Mouse (Mus musculus) kidney, postnatal 0 days (tissue): Measurements from ENCODE around the gene Apba2. TPM values are rescaled to one million over a fixed set of nuclear protein-coding genes. Genes with fewer than 3 reads are reported as not detected.

ENCODE experiments used
- ATAC-seq: fragments of 200-750 bp; cut with Nextera tagmentation; replicated peaks from 2 replicates; pipeline ENCODE4 v1.8.0; 2017; ENCODE audit warnings: low read depth, moderate number of reproducible peaks, moderate TSS enrichment, moderate library complexity; ENCODE audit not compliant: low FRiP score
- DNase-seq: peaks from one replicate; pipeline ENCODE4 v3.0.0-alpha.2; 2016; ENCODE audit warnings: low spot score
- H3K27ac ChIP-seq: fragments of 300-500 bp; sonication (generic); 2 replicates; pipeline ENCODE4 v1.5.1; 2014; ENCODE audit warnings: mild to moderate bottlenecking
- H3K27me3 ChIP-seq: fragments of 300-500 bp; sonication (generic); 2 replicates; pipeline ENCODE4 v1.6.1; 2014; ENCODE audit warnings: low read length, mixed read lengths; ENCODE audit not compliant: insufficient read depth
- H3K36me3 ChIP-seq: fragments of 300-500 bp; sonication (generic); 2 replicates; pipeline ENCODE4 v1.6.1; 2014; ENCODE audit warnings: low read length, mixed read lengths; ENCODE audit not compliant: insufficient read depth
- H3K4me1 ChIP-seq: fragments of 300-500 bp; sonication (generic); replicated peaks from 2 replicates; pipeline ENCODE4 v1.6.1; 2014; ENCODE audit warnings: antibody characterized with exemption, low read length, mixed read lengths; ENCODE audit not compliant: insufficient read depth
- H3K4me2 ChIP-seq: fragments of 300-500 bp; sonication (generic); 2 replicates; pipeline ENCODE4 v1.6.1; 2014; ENCODE audit warnings: mild to moderate bottlenecking, low read length, moderate library complexity, mixed read lengths
- H3K4me3 ChIP-seq: fragments of 300-500 bp; sonication (generic); replicated peaks from 2 replicates; pipeline ENCODE4 v1.5.1; 2014; ENCODE audit warnings: low read depth, low read length
- H3K9ac ChIP-seq: fragments of 300-500 bp; sonication (generic); 2 replicates; pipeline ENCODE4 v1.6.1; 2014; ENCODE audit warnings: low read depth, low read length
- H3K9me3 ChIP-seq: fragments of 300-500 bp; sonication (generic); replicated peaks from 2 replicates; pipeline ENCODE4 v1.6.1; 2016; ENCODE audit warnings: low read length, inconsistent platforms, mixed read lengths
- CTCF ChIP-seq: IDR thresholded peaks from 2 replicates; pipeline ENCODE4 v1.5.1; 2016; ENCODE audit warnings: antibody characterized with exemption, low read depth, mild to moderate bottlenecking, moderate library complexity
- WGBS: fragments of 180-500 bp; shearing (Covaris S2); extraction: QIAGEN DNeasy Blood & Tissue Kit; methylation state at CpG from one replicate; pipeline ENCODE4 v1.1.7; 2014; 5-methylcytosine and 5-hydroxymethylcytosine counted together
- polyA plus RNA-seq: library from polyadenylated mRNA; unstranded; fragments of >200 nt; fragmentation: Nextera tagmentation; extraction: Ambion mirVana; gene quantifications from 2 replicates; pipeline ENCODE4 v1.2.1, GENCODE M21; 2015

The Apba2 gene
- polyA plus RNA-seq, 1 experiment from 2014 or later, result 1.7 TPM

GRCm38 (mm10) chr7:64659328-64659727 is 157.8 kb downstream of the Apba2 start:
- no peaks in the 10 kb centered on the region for H3K27me3 ChIP-seq
- DNase-seq, result no peak
- no peak overlapping the region for H3K27ac ChIP-seq
- no peak for TF ChIP-seq CTCF
- no peak for ATAC-seq
- no peaks in the 10 kb centered on the region for H3K9me3 ChIP-seq
- H3K36me3 ChIP-seq, result no peaks in the 10 kb centered on the region
- H3K4me1 ChIP-seq, result no peaks in the 10 kb centered on the region
- WGBS, result 73% methylated on average over 8 of the region's 8 CpGs
- no peak overlapping the region for H3K9ac ChIP-seq
- H3K4me2 ChIP-seq, result no peak overlapping the region
- no peak overlapping the region for H3K4me3 ChIP-seq

- Histone ChIP-seq H3K36me3 (no peaks in the 10 kb centered on the region), H3K4me1 (no peaks in the 10 kb centered on the region), H3K9ac (no peak overlapping the region), H3K4me2 (no peak overlapping the region), H3K4me3 (no peak overlapping the region), H3K9me3 (no peaks in the 10 kb centered on the region), H3K27ac (no peak overlapping the region), H3K27me3 (no peaks in the 10 kb centered on the region)
- ATAC-seq, result no peak
- DNase-seq, result no peak
- TF ChIP-seq CTCF, result no peak
- WGBS, result 91% methylated on average over 5 of the region's 5 CpGs
Measured at GRCm38 (mm10) chr7:64662506-64662905, 161.0 kb downstream of the Apba2 start.

GRCm38 (mm10) chr7:64663600-64663999 is 162.1 kb downstream of the Apba2 start:
- Histone ChIP-seq H3K9ac (no peak overlapping the region), H3K27me3 (no peaks in the 10 kb centered on the region), H3K4me1 (no peaks in the 10 kb centered on the region), H3K4me3 (no peak overlapping the region), H3K36me3 (no peaks in the 10 kb centered on the region), H3K27ac (no peak overlapping the region), H3K4me2 (no peak overlapping the region), H3K9me3 (no peaks in the 10 kb centered on the region)
- TF ChIP-seq CTCF, result no peak
- DNase-seq (no peak), ATAC-seq (no peak)
- 90% methylated on average over 3 of the region's 3 CpGs for WGBS

GRCm38 (mm10) chr7:64665120-64665519 is 163.6 kb downstream of the Apba2 start:
- H3K4me3 ChIP-seq, result no peak overlapping the region
- no peak for ATAC-seq
- WGBS, result 34% methylated on average over 7 of the region's 7 CpGs

GRCm38 (mm10) chr7:64665716-64666298 is 164.3 kb downstream of the Apba2 start:
- Histone ChIP-seq H3K27ac (no peak overlapping the region), H3K36me3 (no peaks in the 10 kb centered on the region), H3K9ac (no peak overlapping the region), H3K9me3 (no peaks in the 10 kb centered on the region), H3K27me3 (no peaks in the 10 kb centered on the region), H3K4me1 (no peaks in the 10 kb centered on the region), H3K4me2 (no peak overlapping the region), H3K4me3 (no peak overlapping the region)
- DNase-seq, result no peak
- no peak for TF ChIP-seq CTCF
- WGBS, result 82% methylated on average over 5 of the region's 5 CpGs
- ATAC-seq, result no peak

More at GRCm38 (mm10) chr7:64665120-64665519, 163.6 kb downstream of the Apba2 start:
- no peak for TF ChIP-seq CTCF
- no peaks in the 10 kb centered on the region for H3K9me3 ChIP-seq
- H3K27ac ChIP-seq, result no peak overlapping the region
- H3K9ac ChIP-seq, result no peak overlapping the region
- no peak for DNase-seq
- H3K27me3 ChIP-seq, result no peaks in the 10 kb centered on the region
- H3K4me2 ChIP-seq, result no peak overlapping the region
- no peaks in the 10 kb centered on the region for H3K4me1 ChIP-seq
- no peaks in the 10 kb centered on the region for H3K36me3 ChIP-seq

- no peak for ATAC-seq
- no peak overlapping the region for H3K9ac ChIP-seq
- no peak for DNase-seq
- H3K9me3 ChIP-seq, result no peaks in the 10 kb centered on the region
- 88% methylated on average over 4 of the region's 4 CpGs for whole genome bisulfite sequencing
- H3K4me2 ChIP-seq, result no peak overlapping the region
- H3K4me1 ChIP-seq, result no peaks in the 10 kb centered on the region
- H3K27ac ChIP-seq, result no peak overlapping the region
- H3K36me3 ChIP-seq, result no peaks in the 10 kb centered on the region
- no peak for TF ChIP-seq CTCF
- H3K4me3 ChIP-seq, result no peak overlapping the region
- no peaks in the 10 kb centered on the region for H3K27me3 ChIP-seq
Measured at GRCm38 (mm10) chr7:64667959-64668358, 166.5 kb downstream of the Apba2 start.
